Mouse (Mus musculus) E14TG2a.4 (cell line): ENCODE data around the gene Metap1d.

Experiments used
- CTCF ChIP-seq: conservative IDR thresholded peaks from 2 replicates; pipeline ENCODE4 v1.5.1; 2014; ENCODE audit warnings: low read length
- NANOG ChIP-seq: IDR thresholded peaks from 2 replicates; pipeline ENCODE4 v1.6.1; 2014; ENCODE audit warnings: borderline replicate concordance, low read length, mixed read lengths
- POU5F1 ChIP-seq: IDR thresholded peaks from 2 replicates; pipeline ENCODE4 v1.6.1; 2014; ENCODE audit warnings: low read length, borderline replicate concordance

DNA sequence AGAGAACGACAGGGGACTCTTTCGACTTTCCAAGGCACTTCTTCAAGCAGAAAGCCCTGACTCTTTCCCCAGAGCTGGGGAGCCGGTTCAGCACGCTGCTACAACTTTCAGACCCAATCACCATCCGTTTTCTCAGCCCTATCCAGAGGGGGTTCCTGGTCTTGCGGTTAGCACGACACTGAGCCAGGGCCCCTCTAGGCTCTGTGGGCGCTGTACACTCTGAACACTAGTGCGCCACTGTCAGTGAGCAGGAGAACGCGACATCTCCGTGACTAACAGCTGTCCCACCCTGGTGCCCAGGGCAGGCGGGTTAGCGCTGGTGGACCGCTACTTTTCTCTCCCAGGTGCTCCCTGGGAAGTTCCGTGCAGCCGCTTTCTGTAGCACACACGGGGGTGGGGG lies 98.6 kb downstream of the Metap1d start:
- no peak for TF ChIP-seq CTCF
- no peak for TF ChIP-seq POU5F1
- no peak for TF ChIP-seq NANOG
